Mouse (Mus musculus): ENCODE data around the gene Ncs1.

DNA sequence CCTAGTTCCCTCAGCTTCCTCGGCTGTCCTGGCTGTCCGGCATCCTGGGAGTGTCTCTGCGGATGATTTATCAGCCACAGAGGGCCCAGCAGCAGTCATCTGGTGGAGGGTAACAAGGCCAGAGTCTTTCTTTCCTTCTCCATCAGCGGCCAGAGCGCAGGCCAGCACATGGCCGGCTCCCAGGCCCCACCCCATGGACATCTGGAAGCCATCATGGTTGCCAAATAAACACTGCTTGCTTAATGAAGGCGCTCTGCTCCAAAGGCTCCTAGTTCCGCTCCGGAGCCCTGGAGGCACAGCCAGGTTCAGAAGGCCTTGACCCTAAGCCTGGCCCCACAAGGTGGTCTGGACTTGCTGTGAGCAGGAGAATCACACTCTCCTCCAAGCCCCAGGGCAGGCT lies 94.2 kb downstream of the Ncs1 start:
- no peak for TF ChIP-seq CTCF (IDR thresholded peaks at IDR 0.05)
- no peak for TF ChIP-seq POLR2A (IDR thresholded peaks at IDR 0.05; ENCODE audit: insufficient read depth, low read depth, low read length)

Measured in heart, adult 2 months (tissue).